ENCODE assay signal across 13 mouse cellular contexts in the genomic region with DNA sequence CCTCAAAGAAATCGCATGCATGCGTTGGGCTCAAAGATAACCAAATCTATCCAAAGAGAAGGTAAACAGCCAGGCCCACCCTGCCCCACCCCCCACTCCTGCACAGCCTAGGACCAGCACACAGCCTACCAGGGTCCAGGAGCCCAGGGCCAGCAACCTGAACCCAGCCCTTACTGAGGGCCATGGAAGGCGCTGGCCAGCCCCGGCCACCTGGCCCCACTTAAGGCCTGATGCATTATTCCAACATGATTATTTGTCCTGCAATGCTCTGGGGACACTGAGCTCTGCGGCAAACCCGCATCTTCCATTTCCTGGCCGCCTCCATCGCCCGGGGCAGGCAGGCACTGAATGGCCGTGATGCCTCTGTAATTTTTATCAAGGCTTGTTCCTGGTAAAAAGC.
DNase-seq lines count a peak whose midpoint lies in the region; ATAC-seq and TF ChIP-seq lines count a peak whose summit lies in the region.
"Had no signal": no experiment of that assay in that cellular context is flagged by ENCODE, and none has a peak within 500 bp of the region (broad histone marks: within the 10 kb centered on the region; RNA-seq: fewer than 3 reads in every experiment).

No protein-coding gene starts in this region.

- 0 out of 2 replicates have a peak, but pooled peaks cover 12% of the 10 kb centered on the region for H3K27me3 ChIP-seq in embryonic facial prominence, embryonic 15.5 days
- H3K27me3 ChIP-seq in limb, embryonic 13.5 days, result peaks cover 9% of the 10 kb centered on the region; the same call in 1 of the 2 replicates
- H3K27me3 ChIP-seq in neural tube, embryonic 14.5 days (ENCODE audit: control insufficient read depth, insufficient read depth, low read length), result no peaks in the 10 kb centered on the region; the same call in 1 of the 2 replicates

- no peak overlapping the region for H3K4me3 ChIP-seq in layer of hippocampus, adult 2 months
- no peak overlapping the region for H3K4me3 ChIP-seq in embryonic facial prominence, embryonic 15.5 days (replicated peaks)
- no peak overlapping the region for H3K4me3 ChIP-seq in limb, embryonic 13.5 days
- H3K4me3 ChIP-seq in neural tube, embryonic 14.5 days (ENCODE audit: low read depth, low read length), result no peak overlapping the region
- H3K4me3 ChIP-seq: megakaryocyte, embryonic 14.5 days had no signal

- no peak overlapping the region for H3K4me2 ChIP-seq in embryonic facial prominence, embryonic 15.5 days (replicated peaks)
- 0 out of 2 replicates have a peak overlapping the region, but pooled peaks have one; percentile 7 for H3K4me2 ChIP-seq in limb, embryonic 13.5 days (replicated peaks)
- H3K4me2 ChIP-seq in neural tube, embryonic 14.5 days (ENCODE audit: low read depth, low read length), result no peak overlapping the region

- ATAC-seq in embryonic facial prominence, embryonic 15.5 days (ENCODE audit: insufficient number of reproducible peaks, low FRiP score, low TSS enrichment, low read depth), result 0 out of 2 replicates have a peak, but pooled peaks have one; percentile 35
- ATAC-seq in limb, embryonic 13.5 days (ENCODE audit: low FRiP score, low read depth), result no peak
- 0 out of 2 replicates have a peak, but pooled peaks have one; percentile 43 for ATAC-seq in neural tube, embryonic 14.5 days (ENCODE audit: low read depth)

- WGBS in embryonic facial prominence, embryonic 15.5 days, result 31% methylated on average over 10 of the region's 10 CpGs
- 28% methylated on average over 10 of the region's 10 CpGs for WGBS in limb, embryonic 13.5 days
- WGBS in neural tube, embryonic 14.5 days, result 21% methylated on average over 10 of the region's 10 CpGs

- H3K4me1 ChIP-seq in embryonic facial prominence, embryonic 15.5 days, result peaks cover 8% of the 10 kb centered on the region
- H3K4me1 ChIP-seq in limb, embryonic 13.5 days, result peaks cover 67% of the 10 kb centered on the region
- H3K4me1 ChIP-seq in neural tube, embryonic 14.5 days (ENCODE audit: control insufficient read depth, insufficient read depth, low read length), result peaks cover 28% of the 10 kb centered on the region

- H3K9ac ChIP-seq in embryonic facial prominence, embryonic 15.5 days, result no peak overlapping the region
- no peak overlapping the region for H3K9ac ChIP-seq in limb, embryonic 13.5 days
- no peak overlapping the region for H3K9ac ChIP-seq in neural tube, embryonic 14.5 days (replicated peaks; ENCODE audit: low read depth, low read length)

- H3K27ac ChIP-seq in layer of hippocampus, adult 2 months, result peak overlapping the region; percentile 48; the same call in 1 of the 2 replicates
- H3K27ac ChIP-seq in embryonic facial prominence, embryonic 15.5 days (replicated peaks), result no peak overlapping the region
- H3K27ac ChIP-seq in limb, embryonic 13.5 days, result no peak overlapping the region
- no peak overlapping the region for H3K27ac ChIP-seq in neural tube, embryonic 14.5 days (ENCODE audit: low read depth, low read length)

- no peaks in the 10 kb centered on the region for H3K9me3 ChIP-seq in embryonic facial prominence, embryonic 15.5 days (replicated peaks)
- no peaks in the 10 kb centered on the region for H3K9me3 ChIP-seq in limb, embryonic 13.5 days
- H3K9me3 ChIP-seq in neural tube, embryonic 14.5 days (ENCODE audit: control insufficient read depth, low read length), result no peaks in the 10 kb centered on the region
- H3K9me3 ChIP-seq: megakaryocyte, embryonic 14.5 days had no signal

- DNase-seq in layer of hippocampus, adult 2 months (ENCODE audit: low spot score in 2 of 2), result no peak
- DNase-seq in layer of hippocampus, adult 11-12 months (ENCODE audit: low spot score), result no peak
- no peak for DNase-seq in yolk sac, embryonic 10.5 days (ENCODE audit: low spot score)
- DNase-seq in urinary bladder, adult 2 months (ENCODE audit: low spot score), result no peak
- no peak for DNase-seq in layer of hippocampus, adult 18-20 months (ENCODE audit: low spot score in 2 of 2)
- DNase-seq: cerebellum, postnatal 14 days; gastrocnemius, postnatal 14 days; kidney, adult 11 months; thymus, postnatal 14 days had no signal

- H3K36me3 ChIP-seq in embryonic facial prominence, embryonic 15.5 days, result no peaks in the 10 kb centered on the region
- H3K36me3 ChIP-seq in limb, embryonic 13.5 days, result no peaks in the 10 kb centered on the region
- H3K36me3 ChIP-seq in neural tube, embryonic 14.5 days (ENCODE audit: control insufficient read depth, insufficient read depth, low read length), result no peaks in the 10 kb centered on the region

- no peak for TF ChIP-seq CTCF in layer of hippocampus, adult 2 months (conservative IDR thresholded peaks at IDR 0.05)
